Mouse (Mus musculus) erythroid progenitor cell, adult 5-6 weeks (primary cell): ENCODE measurements around the gene 2310011J03Rik. TPM values are rescaled to one million over a fixed set of nuclear protein-coding genes. Genes with fewer than 3 reads are reported as not detected.

Experiments used
- ATAC-seq: replicated peaks from 2 replicates; pipeline ENCODE4 v1.8.0; 2016; ENCODE audit warnings: moderate number of reproducible peaks, mild to moderate bottlenecking, moderate TSS enrichment, inconsistent platforms; ENCODE audit not compliant: poor library complexity, low FRiP score, severe bottlenecking
- total RNA-seq, 2 experiments: library from RNA; stranded (forward) in 1 of 2; stranded (reverse) in 1 of 2; fragments of 150-400 nt in 1 of 2; fragments of 186-747, 209-891 nt in 1 of 2; gene quantifications; 2 replicates each; pipeline versions ENCODE4 v1.2.3 to v1.2.4; 2015 to 2017; ENCODE audit warnings: low replicate concordance in 2 of 2

Gene 2310011J03Rik
- total RNA-seq, 2 experiments from 2014 or later, result 6.1 to 13.4 TPM

GRCm38 (mm10) chr10:80271870-80272585 lies 48.3 kb downstream of the 2310011J03Rik start:
- ATAC-seq, result no peak

GRCm38 (mm10) chr10:80271186-80271843 lies 49.0 kb downstream of the 2310011J03Rik start:
- ATAC-seq, result no peak

- ATAC-seq, result peak; percentile 44
Observed at GRCm38 (mm10) chr10:80270734-80271181, 49.6 kb downstream of the 2310011J03Rik start.

- no peak for ATAC-seq
Observed at GRCm38 (mm10) chr10:80270099-80270498, 50.2 kb downstream of the 2310011J03Rik start.

Other genes with a start within 250 kb of the 2310011J03Rik start
- gene Sbno2, start 215.0 kb downstream of the 2310011J03Rik start, total RNA-seq (2015; ENCODE audit: low replicate concordance), result 19.5 and 21.8 TPM in 2 replicates
- 34.3 and 36.1 TPM in 2 replicates for gene Sbno2, start 215.0 kb downstream of the 2310011J03Rik start, total RNA-seq (2017; ENCODE audit: low replicate concordance)
- gene Stk11, start 204.7 kb downstream of the 2310011J03Rik start, total RNA-seq (2015; ENCODE audit: low replicate concordance), result 224 and 296 TPM in 2 replicates
- gene Stk11, start 204.7 kb downstream of the 2310011J03Rik start, total RNA-seq (2017; ENCODE audit: low replicate concordance), result 440 and 520 TPM in 2 replicates
- gene Atp5d, start 181.9 kb downstream of the 2310011J03Rik start, total RNA-seq (2015; ENCODE audit: low replicate concordance), result 89.3 and 94.8 TPM in 2 replicates
- gene Atp5d, start 181.9 kb downstream of the 2310011J03Rik start, total RNA-seq (2017; ENCODE audit: low replicate concordance), result 19.4 and 39.9 TPM in 2 replicates
- not detected in 2 replicates for gene Cbarp, start 179.7 kb downstream of the 2310011J03Rik start, total RNA-seq (2015; ENCODE audit: low replicate concordance)
- gene Cbarp, start 179.7 kb downstream of the 2310011J03Rik start, total RNA-seq (2017; ENCODE audit: low replicate concordance), result not detected in 2 replicates
- gene Midn, start 172.3 kb downstream of the 2310011J03Rik start, total RNA-seq (2015; ENCODE audit: low replicate concordance), result 20.1 and 23.8 TPM in 2 replicates
- gene Midn, start 172.3 kb downstream of the 2310011J03Rik start, total RNA-seq (2017; ENCODE audit: low replicate concordance), result 12.5 and 18.2 TPM in 2 replicates
- gene Cirbp, start 154.6 kb downstream of the 2310011J03Rik start, total RNA-seq (2015; ENCODE audit: low replicate concordance), result 10.1 and 19.7 TPM in 2 replicates
- gene Cirbp, start 154.6 kb downstream of the 2310011J03Rik start, total RNA-seq (2017; ENCODE audit: low replicate concordance), result 33.5 and 39.6 TPM in 2 replicates
- gene 1600002K03Rik, start 147.6 kb downstream of the 2310011J03Rik start, total RNA-seq (2015; ENCODE audit: low replicate concordance), result not detected in 2 replicates
- gene 1600002K03Rik, start 147.6 kb downstream of the 2310011J03Rik start, total RNA-seq (2017; ENCODE audit: low replicate concordance), result not detected in 2 replicates
- not detected in 2 replicates for gene Efna2, start 141.1 kb downstream of the 2310011J03Rik start, total RNA-seq (2015; ENCODE audit: low replicate concordance)
- gene Efna2, start 141.1 kb downstream of the 2310011J03Rik start, total RNA-seq (2017; ENCODE audit: low replicate concordance), result not detected in 2 replicates
- 26.3 and 59.5 TPM in 2 replicates for gene Mum1, start 94.1 kb downstream of the 2310011J03Rik start, total RNA-seq (2015; ENCODE audit: low replicate concordance)
- 65.3 and 74.2 TPM in 2 replicates for gene Mum1, start 94.1 kb downstream of the 2310011J03Rik start, total RNA-seq (2017; ENCODE audit: low replicate concordance)
- 87.6 and 109 TPM in 2 replicates for gene Ndufs7, start 71.4 kb downstream of the 2310011J03Rik start, total RNA-seq (2015; ENCODE audit: low replicate concordance)
- gene Ndufs7, start 71.4 kb downstream of the 2310011J03Rik start, total RNA-seq (2017; ENCODE audit: low replicate concordance), result 43.9 and 66.0 TPM in 2 replicates
- 1.4 TPM in 1 of 2 replicates, not detected in the other for gene Gamt, start 59.5 kb downstream of the 2310011J03Rik start, total RNA-seq (2015; ENCODE audit: low replicate concordance)
- gene Gamt, start 59.5 kb downstream of the 2310011J03Rik start, total RNA-seq (2017; ENCODE audit: low replicate concordance), result not detected in 2 replicates
- gene Dazap1, start 59.1 kb downstream of the 2310011J03Rik start, total RNA-seq (2015; ENCODE audit: low replicate concordance), result 35.6 and 83.6 TPM in 2 replicates
- 72.0 and 102 TPM in 2 replicates for gene Dazap1, start 59.1 kb downstream of the 2310011J03Rik start, total RNA-seq (2017; ENCODE audit: low replicate concordance)
- 689 and 862 TPM in 2 replicates for gene Rps15, start 28.1 kb downstream of the 2310011J03Rik start, total RNA-seq (2015; ENCODE audit: low replicate concordance)
- 557 and 668 TPM in 2 replicates for gene Rps15, start 28.1 kb downstream of the 2310011J03Rik start, total RNA-seq (2017; ENCODE audit: low replicate concordance)
- gene Apc2, start 24.6 kb downstream of the 2310011J03Rik start, total RNA-seq (2015; ENCODE audit: low replicate concordance), result not detected in 2 replicates
- 0.13 TPM in 1 of 2 replicates, not detected in the other for gene Apc2, start 24.6 kb downstream of the 2310011J03Rik start, total RNA-seq (2017; ENCODE audit: low replicate concordance)
- not detected in 2 replicates for gene Pcsk4, start 9.0 kb upstream of the 2310011J03Rik start, total RNA-seq (2015; ENCODE audit: low replicate concordance)
- gene Pcsk4, start 9.0 kb upstream of the 2310011J03Rik start, total RNA-seq (2017; ENCODE audit: low replicate concordance), result 1.0 TPM in 1 of 2 replicates, not detected in the other
- gene Reep6, start 9.4 kb upstream of the 2310011J03Rik start, total RNA-seq (2015; ENCODE audit: low replicate concordance), result 17.2 and 22.3 TPM in 2 replicates
- gene Reep6, start 9.4 kb upstream of the 2310011J03Rik start, total RNA-seq (2017; ENCODE audit: low replicate concordance), result 16.8 and 18.2 TPM in 2 replicates
- 0.84 TPM in 1 of 2 replicates, not detected in the other for gene Adamtsl5, start 27.9 kb upstream of the 2310011J03Rik start, total RNA-seq (2015; ENCODE audit: low replicate concordance)
- 0.13 and 30.2 TPM in 2 replicates for gene Adamtsl5, start 27.9 kb upstream of the 2310011J03Rik start, total RNA-seq (2017; ENCODE audit: low replicate concordance)
- gene Plk5, start 35.9 kb upstream of the 2310011J03Rik start, total RNA-seq (2015; ENCODE audit: low replicate concordance), result not detected in 2 replicates
- gene Plk5, start 35.9 kb upstream of the 2310011J03Rik start, total RNA-seq (2017; ENCODE audit: low replicate concordance), result not detected in 2 replicates
- gene Mex3d, start 67.1 kb upstream of the 2310011J03Rik start, total RNA-seq (2015; ENCODE audit: low replicate concordance), result 1.4 TPM in 1 of 2 replicates, not detected in the other
- 6.7 TPM in 1 of 2 replicates, not detected in the other for gene Mex3d, start 67.1 kb upstream of the 2310011J03Rik start, total RNA-seq (2017; ENCODE audit: low replicate concordance)
- gene Mbd3, start 79.0 kb upstream of the 2310011J03Rik start, total RNA-seq (2015; ENCODE audit: low replicate concordance), result 33.5 TPM in 2 replicates
- 39.7 and 45.8 TPM in 2 replicates for gene Mbd3, start 79.0 kb upstream of the 2310011J03Rik start, total RNA-seq (2017; ENCODE audit: low replicate concordance)
- 65.8 and 80.0 TPM in 2 replicates for gene Uqcr11, start 86.3 kb upstream of the 2310011J03Rik start, total RNA-seq (2015; ENCODE audit: low replicate concordance)
- gene Uqcr11, start 86.3 kb upstream of the 2310011J03Rik start, total RNA-seq (2017; ENCODE audit: low replicate concordance), result 67.9 and 87.3 TPM in 2 replicates
- 127 and 148 TPM in 2 replicates for gene Tcf3, start 113.1 kb upstream of the 2310011J03Rik start, total RNA-seq (2015; ENCODE audit: low replicate concordance)
- gene Tcf3, start 113.1 kb upstream of the 2310011J03Rik start, total RNA-seq (2017; ENCODE audit: low replicate concordance), result 140 and 145 TPM in 2 replicates
- not detected in 2 replicates for gene Onecut3, start 174.3 kb upstream of the 2310011J03Rik start, total RNA-seq (2015; ENCODE audit: low replicate concordance)
- not detected in 2 replicates for gene Onecut3, start 174.3 kb upstream of the 2310011J03Rik start, total RNA-seq (2017; ENCODE audit: low replicate concordance)
- gene Atp8b3, start 218.6 kb upstream of the 2310011J03Rik start, total RNA-seq (2015; ENCODE audit: low replicate concordance), result not detected in 2 replicates
- 0.39 TPM in 1 of 2 replicates, not detected in the other for gene Atp8b3, start 218.6 kb upstream of the 2310011J03Rik start, total RNA-seq (2017; ENCODE audit: low replicate concordance)
- gene Rexo1, start 241.0 kb upstream of the 2310011J03Rik start, total RNA-seq (2015; ENCODE audit: low replicate concordance), result 33.5 and 35.7 TPM in 2 replicates
- 16.3 and 25.7 TPM in 2 replicates for gene Rexo1, start 241.0 kb upstream of the 2310011J03Rik start, total RNA-seq (2017; ENCODE audit: low replicate concordance)